Mouse (Mus musculus): ENCODE data around the gene Tcf20.

DNA sequence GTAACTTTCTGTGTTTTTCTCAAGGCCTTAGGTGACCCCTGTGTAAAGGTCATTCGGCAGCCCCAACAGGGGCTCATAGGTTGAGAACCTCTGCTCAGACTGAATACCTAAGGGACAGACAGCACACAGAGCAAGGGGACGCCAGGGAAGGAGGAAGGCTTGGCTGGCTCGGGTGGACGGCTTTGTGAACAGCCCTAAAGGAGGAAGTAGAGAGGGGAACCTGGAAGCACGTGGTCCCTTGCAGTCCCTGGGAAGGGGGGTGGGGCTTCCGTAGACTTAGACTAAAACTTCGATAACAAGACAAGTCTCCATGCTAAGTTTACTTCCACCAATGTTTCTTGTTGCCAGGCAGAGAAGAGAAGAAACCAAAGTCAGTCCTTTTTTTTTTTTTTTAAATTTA, 48.4 kb upstream of the Tcf20 start:
- no peak for TF ChIP-seq TCF12 (IDR thresholded peaks at IDR 0.05; ENCODE audit: insufficient read depth, poor library complexity, severe bottlenecking)
- TF ChIP-seq MAX (IDR thresholded peaks at IDR 0.05; ENCODE audit: low read depth), result no peak
- no peak for TF ChIP-seq CEBPB (IDR thresholded peaks at IDR 0.05; ENCODE audit: insufficient read depth, poor library complexity, severe bottlenecking)
- TF ChIP-seq POLR2A (IDR thresholded peaks at IDR 0.05; ENCODE audit: insufficient read length, low read depth), result no peak
- TF ChIP-seq POLR2AphosphoS2 (IDR thresholded peaks at IDR 0.05; ENCODE audit: insufficient read length, low read depth), result no peak
- TF ChIP-seq MYOG (IDR thresholded peaks at IDR 0.05; ENCODE audit: control insufficient read depth in 1 of 3, insufficient read depth in 1 of 3, insufficient read length in 2 of 3, low read depth in 2 of 3), result no peak

All from myocyte (in vitro differentiated cells).